26 mouse cellular contexts compared by ENCODE assay signal in genomic region chr9:72567116-72567515, GRCm38 (mm10).
"Had no signal": no experiment of that assay in that cellular context is flagged by ENCODE, and none has a peak within 500 bp of the region (broad histone marks: within the 10 kb centered on the region; RNA-seq: fewer than 3 reads in every experiment).

No protein-coding gene starts in this region.

- H3K4me2 ChIP-seq: heart, embryonic 12.5 days; hindbrain, embryonic 13.5 days; hindbrain, embryonic 15.5 days; kidney, embryonic 15.5 days; limb, embryonic 13.5 days; limb, embryonic 15.5 days; liver, embryonic 12.5 days had no signal

- H3K36me3 ChIP-seq: hindbrain, embryonic 13.5 days; hindbrain, embryonic 15.5 days; limb, embryonic 15.5 days; liver, embryonic 12.5 days had no signal

- H3K4me3 ChIP-seq: gastrocnemius, adult 2 months; heart, embryonic 10.5 days; heart, embryonic 12.5 days; hindbrain, embryonic 10.5 days; hindbrain, embryonic 13.5 days; hindbrain, embryonic 15.5 days; kidney, embryonic 15.5 days; limb, embryonic 13.5 days; limb, embryonic 15.5 days; liver, embryonic 12.5 days had no signal

- H3K9ac ChIP-seq: heart, embryonic 12.5 days; hindbrain, embryonic 13.5 days; hindbrain, embryonic 15.5 days; kidney, embryonic 15.5 days; limb, embryonic 13.5 days; limb, embryonic 15.5 days; liver, embryonic 12.5 days; liver, embryonic 14.5 days had no signal

- H3K9me3 ChIP-seq: heart, embryonic 10.5 days; heart, embryonic 12.5 days; hindbrain, embryonic 15.5 days; kidney, embryonic 15.5 days; limb, embryonic 13.5 days; limb, embryonic 15.5 days; liver, embryonic 12.5 days had no signal

- H3K4me1 ChIP-seq: heart, embryonic 10.5 days; heart, embryonic 12.5 days; hindbrain, embryonic 10.5 days; hindbrain, embryonic 13.5 days; hindbrain, embryonic 15.5 days; kidney, embryonic 15.5 days; limb, embryonic 13.5 days; limb, embryonic 15.5 days had no signal

- H3K27ac ChIP-seq: gastrocnemius, adult 2 months; heart, embryonic 10.5 days; hindbrain, embryonic 10.5 days; hindbrain, embryonic 13.5 days; hindbrain, embryonic 15.5 days; hindbrain, postnatal 0 days; kidney, embryonic 15.5 days; kidney, postnatal 0 days; limb, embryonic 13.5 days; limb, embryonic 15.5 days; liver, embryonic 12.5 days; liver, embryonic 14.5 days had no signal

- H3K27me3 ChIP-seq: heart, embryonic 12.5 days; hindbrain, embryonic 13.5 days; hindbrain, embryonic 15.5 days; kidney, embryonic 15.5 days; limb, embryonic 13.5 days; limb, embryonic 15.5 days; liver, embryonic 12.5 days had no signal

- DNase-seq: gastrocnemius, adult 2 months; gastrocnemius, postnatal 10 days; gastrocnemius, postnatal 25 days; heart, adult 18-20 months; heart, postnatal 4 days; kidney, adult 11 months; kidney, adult 2 months; kidney, adult 9 months; kidney, postnatal 14 days; kidney, postnatal 36 days; layer of hippocampus, adult 9-11 months; layer of hippocampus, postnatal 36 days; left cerebral cortex, postnatal 4 days had no signal

- ATAC-seq: hindbrain, postnatal 0 days; intestine, embryonic 16.5 days; liver, embryonic 12.5 days had no signal
